18 mouse cellular contexts compared by ENCODE assay signal in genomic region chr15:12674026-12674425, GRCm38 (mm10).
"Had no signal": no experiment of that assay in that cellular context is flagged by ENCODE, and none has a peak within 500 bp of the region (broad histone marks: within the 10 kb centered on the region; RNA-seq: fewer than 3 reads in every experiment).

No protein-coding gene starts in this region.

- H3K27me3 ChIP-seq: liver, embryonic 13.5 days; midbrain, embryonic 12.5 days; midbrain, embryonic 15.5 days; neural tube, embryonic 12.5 days; neural tube, embryonic 15.5 days; stomach, embryonic 15.5 days had no signal

- H3K4me2 ChIP-seq: liver, embryonic 13.5 days; lung, embryonic 14.5 days; midbrain, embryonic 12.5 days; midbrain, embryonic 15.5 days; neural tube, embryonic 12.5 days; neural tube, embryonic 15.5 days; stomach, embryonic 15.5 days had no signal

- H3K9me3 ChIP-seq: liver, embryonic 13.5 days; midbrain, embryonic 12.5 days; midbrain, embryonic 15.5 days; neural tube, embryonic 12.5 days; neural tube, embryonic 15.5 days; stomach, embryonic 15.5 days had no signal

- H3K4me3 ChIP-seq: layer of hippocampus, adult 2 months; left cerebral cortex, adult 2 months; liver, embryonic 13.5 days; midbrain, embryonic 12.5 days; midbrain, embryonic 15.5 days; neural tube, embryonic 12.5 days; neural tube, embryonic 15.5 days; stomach, embryonic 15.5 days had no signal

- DNase-seq: layer of hippocampus, adult 9-11 months; layer of hippocampus, postnatal 36 days; liver, embryonic 13.5 days; lung, embryonic 14.5 days; retina, postnatal 1 day; right cerebral cortex, postnatal 25 days; spleen, adult 18-20 months; thymus, postnatal 36 days had no signal

- H3K4me1 ChIP-seq: liver, embryonic 13.5 days; midbrain, embryonic 12.5 days; midbrain, embryonic 15.5 days; neural tube, embryonic 12.5 days; stomach, embryonic 15.5 days had no signal

- H3K36me3 ChIP-seq: liver, embryonic 13.5 days; midbrain, embryonic 12.5 days; midbrain, embryonic 15.5 days; neural tube, embryonic 12.5 days; neural tube, embryonic 15.5 days; stomach, embryonic 15.5 days had no signal

- ATAC-seq: intestine, postnatal 0 days; lung, postnatal 0 days; midbrain, embryonic 15.5 days had no signal

- H3K9ac ChIP-seq: liver, embryonic 13.5 days; lung, embryonic 14.5 days; midbrain, embryonic 12.5 days; midbrain, embryonic 15.5 days; neural tube, embryonic 12.5 days; neural tube, embryonic 15.5 days; stomach, embryonic 15.5 days had no signal

- H3K27ac ChIP-seq: layer of hippocampus, adult 2 months; left cerebral cortex, adult 2 months; liver, embryonic 13.5 days; macrophage; midbrain, embryonic 12.5 days; midbrain, embryonic 15.5 days; neural tube, embryonic 12.5 days; neural tube, embryonic 15.5 days; stomach, embryonic 15.5 days had no signal
